Mouse (Mus musculus): ENCODE measurements around the gene Vmn1r158. TPM values are rescaled to one million over a fixed set of nuclear protein-coding genes. Genes with fewer than 3 reads are reported as not detected.

The Vmn1r158 gene
- not detected in 2 replicates for polyA plus RNA-seq (2021; fragmentation: Nextera tagmentation)
- long read RNA-seq, experiment 1 = 0 reads
- long read RNA-seq, experiment 2 = 0 reads

GRCm38 (mm10) chr7:22790682-22791081 is at the start of gene Vmn1r158:
Gene Vmn1r158 (minus strand): TSS chr7:22790782.

DNA sequence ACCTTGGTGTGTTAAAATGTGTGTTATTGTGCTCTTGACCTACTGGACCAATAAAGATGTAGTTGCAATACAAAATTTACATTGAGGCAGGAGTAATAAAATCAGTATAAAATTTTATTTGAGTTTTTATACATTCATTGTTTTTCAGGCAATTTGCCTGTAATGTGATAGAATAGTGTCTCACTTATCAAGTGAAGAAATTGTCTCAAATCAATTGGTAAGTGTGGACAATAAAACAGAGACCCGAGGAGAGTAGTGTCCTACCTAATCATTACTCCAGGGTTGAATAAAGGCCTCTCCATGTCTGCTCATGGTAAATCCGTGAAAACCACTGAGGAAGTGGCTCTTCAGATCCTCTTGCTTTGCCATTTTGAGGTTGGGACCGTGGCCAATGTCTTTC is 29.2 kb downstream of the Vmn1r158 start, which contains the start of gene Vmn1r157:
Gene Vmn1r157, plus strand, starts transcription at position 301 of the 400 bp plus-strand sequence.

Other genes starting within 250 kb of the Vmn1r158 start
- gene Gm4201, start 225.4 kb downstream of the Vmn1r158 start, polyA plus RNA-seq (2021; fragmentation: Nextera tagmentation) = not detected in 2 replicates
- gene Gm4565, start 202.7 kb downstream of the Vmn1r158 start, polyA plus RNA-seq (2021; fragmentation: Nextera tagmentation) = not detected in 2 replicates
- gene Vmn1r155, start 132.8 kb downstream of the Vmn1r158 start, polyA plus RNA-seq (2021; fragmentation: Nextera tagmentation) = not detected in 2 replicates
- not detected in 2 replicates for gene Gm8693, start 98.5 kb downstream of the Vmn1r158 start, polyA plus RNA-seq (2021; fragmentation: Nextera tagmentation)
- not detected in 2 replicates for gene Gm4567, start 71.1 kb downstream of the Vmn1r158 start, polyA plus RNA-seq (2021; fragmentation: Nextera tagmentation)
- not detected in 2 replicates for gene Vmn1r157, start 29.1 kb downstream of the Vmn1r158 start, polyA plus RNA-seq (2021; fragmentation: Nextera tagmentation)
- not detected in 2 replicates for gene Vmn1r159, start 52.8 kb upstream of the Vmn1r158 start, polyA plus RNA-seq (2021; fragmentation: Nextera tagmentation)
- gene Vmn1r160, start 80.4 kb upstream of the Vmn1r158 start, polyA plus RNA-seq (2021; fragmentation: Nextera tagmentation) = not detected in 2 replicates
- not detected in 2 replicates for gene Gm4214, start 193.9 kb upstream of the Vmn1r158 start, polyA plus RNA-seq (2021; fragmentation: Nextera tagmentation)
- not detected in 2 replicates for gene Gm4216, start 229.1 kb upstream of the Vmn1r158 start, polyA plus RNA-seq (2021; fragmentation: Nextera tagmentation)